Mouse (Mus musculus) Muller cell, postnatal 12 days (primary cell): ENCODE measurements at regions not wholly inside any gene's neighbourhood (a gene's known extent, or its start where the extent isn't known, plus 50 kb on each side); places are given as distances from the start of the nearest gene placed in this dataset.
A peak's percentile ranks its signal among the peaks of the same experiment; 100 is the strongest.

ENCODE experiments used
- DNase-seq: peaks from one replicate; pipeline ENCODE4 v3.0.0-alpha.2; 2015; ENCODE audit errors: inconsistent ontology term

DNA sequence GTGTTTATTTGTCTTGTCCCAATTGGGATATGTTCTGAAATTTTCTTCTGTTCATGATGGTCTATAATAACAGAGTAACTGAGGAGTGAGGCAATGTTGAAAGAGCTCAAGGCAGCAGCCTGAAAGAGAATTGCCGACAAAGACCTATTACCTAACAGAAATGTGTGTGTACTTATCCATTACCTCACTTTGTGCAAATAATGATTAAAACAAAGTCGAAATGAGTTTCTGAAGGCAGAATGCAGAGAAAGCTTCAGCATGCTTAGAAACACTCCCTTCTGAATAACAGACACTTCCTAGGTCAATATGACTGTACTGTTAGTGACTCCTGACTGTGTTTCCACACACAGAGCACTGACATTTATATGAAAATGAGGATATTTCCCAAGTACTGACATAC, 63.0 kb downstream of the Kbtbd8 start:
- DNase-seq = no peak

DNA sequence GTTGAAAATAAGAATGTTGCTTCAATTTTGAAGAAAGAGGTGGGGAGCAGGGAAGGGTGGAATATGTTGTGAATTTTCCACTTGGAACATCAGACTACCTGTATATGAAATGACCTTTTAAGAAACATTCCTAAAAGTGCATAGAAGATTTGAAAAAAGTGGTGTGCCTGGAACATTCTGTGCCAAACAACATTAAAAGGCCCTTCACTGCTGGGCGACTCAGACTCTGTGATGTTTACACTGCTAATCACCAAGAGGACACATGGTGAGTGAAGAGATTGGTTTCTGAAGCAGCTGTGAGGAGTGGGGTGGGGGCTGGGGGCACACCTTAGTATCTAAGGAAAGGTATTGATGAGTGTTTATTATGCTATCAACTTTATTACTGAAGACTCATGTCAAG, 65.2 kb downstream of the Kbtbd8 start:
- no peak for DNase-seq

DNA sequence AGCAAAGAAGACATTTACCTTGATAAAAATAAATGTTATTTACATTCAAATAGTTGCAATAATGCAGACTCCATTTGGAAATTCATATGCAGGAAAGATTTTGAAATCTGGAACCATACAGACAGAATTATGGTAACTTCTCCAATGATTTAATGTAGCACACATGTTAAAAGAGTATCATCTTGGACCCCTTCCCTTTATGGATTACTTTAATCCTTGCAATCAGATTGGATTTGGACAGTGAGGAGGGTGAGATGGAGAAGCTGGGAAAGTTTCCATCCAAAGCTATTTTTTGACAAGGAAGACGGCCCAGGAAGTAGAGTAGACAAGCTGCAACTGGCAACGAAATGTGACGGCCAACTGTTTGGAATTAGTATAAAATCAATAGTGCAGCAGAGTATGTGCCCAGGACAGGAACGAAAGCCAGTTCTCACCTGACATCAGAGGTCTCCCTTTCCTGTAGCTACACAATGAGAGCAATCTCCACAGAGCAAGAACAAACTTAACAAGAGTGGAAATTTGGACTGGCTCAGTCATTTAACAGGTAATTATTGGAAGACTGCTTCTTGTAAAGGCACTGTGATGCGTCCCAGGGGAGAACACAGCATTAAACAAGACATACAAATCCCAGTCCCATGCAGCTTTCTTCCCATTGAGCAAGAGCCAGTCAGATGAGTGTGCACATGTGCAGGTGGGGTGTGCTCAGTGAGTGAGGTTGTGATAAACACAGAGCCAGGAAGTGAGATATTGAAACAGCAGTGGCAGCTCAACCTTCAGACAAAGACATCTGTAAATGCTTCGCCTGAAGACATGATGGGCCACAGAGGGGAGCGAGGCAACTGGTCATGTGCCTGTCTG, 68.3 kb downstream of the Kbtbd8 start:
- DNase-seq = no peak

DNA sequence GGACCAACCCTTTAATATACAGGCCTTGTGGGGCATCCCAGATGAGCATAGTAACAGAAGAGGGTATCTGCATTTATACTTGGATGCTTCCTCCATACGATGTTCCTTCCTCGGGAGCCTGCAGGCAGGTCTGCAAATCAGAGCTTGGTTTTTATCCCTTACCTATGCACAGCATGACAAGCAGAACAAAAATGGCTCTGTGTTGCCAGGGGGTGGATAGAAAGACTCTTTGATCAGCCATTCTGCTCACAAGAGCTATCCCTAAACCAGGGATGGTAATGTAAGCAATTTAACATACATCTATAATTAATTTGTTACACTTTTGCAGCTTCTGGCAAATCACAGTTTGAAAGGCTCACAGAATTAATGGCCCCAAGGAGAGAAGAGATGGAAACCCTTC, 79.6 kb downstream of the Kbtbd8 start:
- DNase-seq = no peak

DNA sequence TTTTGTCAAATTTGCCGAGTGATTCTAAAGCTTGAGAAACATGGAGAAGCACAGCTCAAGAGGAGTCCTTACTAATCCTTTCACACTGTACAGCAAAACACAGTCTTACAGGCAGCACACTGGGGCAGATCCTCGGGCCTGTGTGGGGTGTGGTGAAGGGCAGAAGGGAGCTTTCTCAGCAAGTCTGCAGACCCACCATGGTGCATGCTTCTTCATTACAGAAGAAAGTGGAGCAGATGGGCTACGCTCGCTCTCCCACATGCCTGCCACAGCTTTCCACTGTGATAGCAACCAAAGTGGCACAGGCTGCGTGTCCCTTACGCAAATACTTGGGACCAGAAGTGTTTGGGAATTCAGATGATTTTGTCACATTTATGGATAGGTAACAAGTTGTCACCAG, 81.6 kb downstream of the Kbtbd8 start:
- no peak for DNase-seq

DNA sequence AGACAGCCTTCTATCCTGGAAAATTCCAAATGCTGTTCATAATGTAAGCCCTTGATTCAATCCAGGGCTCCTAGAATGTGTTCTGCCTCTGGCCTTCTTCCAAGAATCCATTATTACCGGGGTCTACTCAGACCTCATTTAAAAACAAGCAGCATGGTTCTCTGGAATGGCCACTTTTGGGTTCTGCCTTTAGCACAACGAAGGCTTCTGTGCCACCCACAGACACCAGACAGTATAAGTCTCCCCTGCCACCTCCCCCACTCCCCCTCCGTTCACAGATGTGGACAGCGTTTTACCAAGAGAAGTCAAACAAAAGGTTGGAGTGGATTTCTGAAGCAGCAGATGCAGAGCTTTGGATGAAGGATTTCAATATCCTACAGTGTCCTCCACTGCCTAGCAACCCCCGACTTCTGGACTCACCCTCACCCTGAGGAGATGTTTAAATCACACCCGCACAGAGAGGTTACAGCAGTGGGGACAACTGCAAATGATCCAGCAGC, 85.3 kb downstream of the Kbtbd8 start:
- DNase-seq = no peak

DNA sequence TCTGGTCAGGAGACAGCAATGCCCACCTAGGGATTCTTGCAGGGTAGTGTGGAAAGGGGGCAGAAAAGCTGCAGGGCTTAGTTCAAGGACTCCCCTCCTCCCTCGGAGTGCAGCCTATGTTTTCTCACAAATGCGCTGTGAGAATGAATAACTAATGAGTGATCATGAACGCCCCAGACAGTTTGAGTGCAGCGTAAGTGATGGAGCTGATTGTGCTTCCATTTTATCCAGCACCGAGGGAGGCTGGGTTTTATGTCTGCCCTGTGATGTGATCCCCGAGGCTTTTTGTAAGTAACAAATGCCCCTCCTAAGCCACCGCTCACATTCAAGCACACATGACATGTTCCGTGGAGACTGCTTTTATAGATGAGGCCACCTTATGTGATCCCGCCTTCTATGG, 85.9 kb downstream of the Kbtbd8 start:
- no peak for DNase-seq

DNA sequence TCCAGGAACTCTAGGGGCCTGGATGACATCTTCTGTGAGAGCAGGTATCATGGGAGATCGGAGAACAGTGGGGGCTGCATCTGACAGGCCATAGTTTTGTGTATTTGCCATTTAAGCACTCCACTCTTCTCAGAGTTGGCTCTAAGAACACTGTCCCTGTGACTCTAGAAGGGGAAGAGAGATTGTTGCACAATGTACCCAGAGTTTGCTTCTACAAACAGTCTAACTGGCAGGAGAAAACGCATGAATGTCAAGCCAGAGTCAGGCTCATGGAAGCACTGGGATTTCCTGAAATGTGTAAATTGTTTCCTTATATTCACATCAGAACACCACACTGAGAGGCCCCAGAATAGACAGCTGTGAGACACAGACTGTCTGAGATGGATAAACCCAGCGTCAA, 87.2 kb downstream of the Kbtbd8 start:
- DNase-seq = no peak

DNA sequence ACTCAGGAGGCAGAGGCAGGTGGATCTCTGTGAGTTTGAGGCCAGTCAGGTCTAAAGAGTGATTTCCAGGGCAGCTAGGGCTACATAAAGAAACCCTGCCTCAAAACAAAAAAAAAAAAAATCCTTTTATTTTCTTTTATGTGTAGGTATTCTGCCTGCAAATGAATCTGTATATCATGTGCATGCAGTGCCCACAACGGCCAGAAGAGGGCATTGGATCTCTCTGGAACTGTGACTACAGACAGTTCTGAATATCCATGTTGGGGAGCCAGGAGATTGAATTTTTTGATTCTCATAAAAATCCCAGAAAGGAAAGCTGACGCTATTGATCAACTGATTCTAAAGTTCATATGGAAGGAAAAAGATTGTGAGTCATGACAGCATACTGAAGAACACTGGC, 90.0 kb downstream of the Kbtbd8 start:
- DNase-seq = no peak

DNA sequence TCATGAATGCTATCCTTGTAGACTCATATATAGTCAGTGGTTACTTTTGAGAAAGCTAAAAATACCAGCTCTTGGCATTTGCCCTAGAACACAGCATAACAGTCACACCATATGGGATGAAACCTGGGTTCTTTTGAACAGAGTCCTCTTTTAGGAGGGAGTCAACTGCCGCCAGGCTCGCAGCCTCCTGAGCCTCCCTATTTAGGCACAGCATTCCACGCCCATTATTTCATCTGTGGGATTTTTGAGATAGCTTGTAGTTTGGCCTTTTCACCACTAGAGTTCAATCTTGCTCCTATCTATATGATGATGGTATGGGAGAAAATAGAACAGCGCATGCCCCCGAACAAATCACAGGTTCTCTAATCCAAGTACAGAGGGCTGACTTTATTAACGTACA, 100.4 kb downstream of the Kbtbd8 start:
- DNase-seq = peak; percentile 34

DNA sequence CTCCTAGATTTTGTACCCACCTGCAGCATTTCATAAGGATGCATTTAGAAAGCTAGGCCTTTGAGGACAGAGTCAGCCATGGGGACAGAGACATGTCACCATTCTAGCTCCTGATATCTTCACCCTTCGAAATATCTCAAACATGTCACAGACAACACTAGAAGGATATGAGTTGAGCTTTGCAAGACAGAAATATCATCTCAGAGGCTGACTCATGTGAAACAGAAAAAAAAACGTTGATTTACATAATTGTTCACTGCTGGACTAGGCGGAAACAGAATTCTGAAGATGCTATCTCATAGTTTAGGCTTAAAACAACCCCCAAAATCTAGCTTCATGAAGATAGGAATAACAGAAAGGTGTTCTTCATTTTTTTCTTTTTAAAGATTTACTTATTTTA, 101.8 kb downstream of the Kbtbd8 start:
- DNase-seq = no peak

DNA sequence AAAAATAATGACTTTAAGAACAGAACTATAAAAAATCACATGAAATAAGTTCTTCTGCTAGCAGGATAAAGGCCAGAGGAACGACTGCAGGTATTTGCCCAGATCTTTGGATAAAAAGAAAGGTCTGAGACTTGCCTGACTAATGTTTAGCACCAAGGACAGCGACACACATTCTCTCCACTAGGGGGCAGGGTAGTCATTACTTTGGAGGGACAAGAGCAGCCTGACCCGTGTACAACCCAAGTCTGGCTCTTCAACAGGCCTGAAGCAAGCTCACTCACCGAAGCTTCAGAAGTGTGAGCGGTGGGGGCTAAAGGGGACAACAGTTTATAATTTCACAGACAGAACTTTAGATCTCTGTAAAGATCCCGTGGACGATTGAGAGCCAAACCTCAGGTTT, 98.4 kb upstream of the Gm10234 start:
- DNase-seq = peak; percentile 75

DNA sequence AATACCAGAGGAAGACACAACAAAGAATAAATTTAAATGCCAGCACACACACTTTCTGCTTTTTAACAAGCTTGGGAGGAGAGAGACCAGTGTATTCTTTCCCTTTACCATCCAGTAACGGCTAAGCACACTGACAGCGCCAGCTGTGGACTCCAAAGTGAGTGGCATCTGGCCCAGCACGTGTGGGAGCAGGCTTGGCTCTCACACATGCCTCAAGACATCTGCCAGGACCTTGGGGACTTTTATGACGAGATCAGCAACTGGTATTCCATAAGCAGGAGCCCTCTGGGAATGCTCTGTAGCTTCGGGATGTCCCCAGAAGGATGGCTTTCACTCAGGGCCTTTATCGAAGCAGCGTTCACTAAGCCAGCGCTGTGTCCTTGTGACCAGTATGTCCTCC, 92.0 kb upstream of the Gm10234 start:
- no peak for DNase-seq

DNA sequence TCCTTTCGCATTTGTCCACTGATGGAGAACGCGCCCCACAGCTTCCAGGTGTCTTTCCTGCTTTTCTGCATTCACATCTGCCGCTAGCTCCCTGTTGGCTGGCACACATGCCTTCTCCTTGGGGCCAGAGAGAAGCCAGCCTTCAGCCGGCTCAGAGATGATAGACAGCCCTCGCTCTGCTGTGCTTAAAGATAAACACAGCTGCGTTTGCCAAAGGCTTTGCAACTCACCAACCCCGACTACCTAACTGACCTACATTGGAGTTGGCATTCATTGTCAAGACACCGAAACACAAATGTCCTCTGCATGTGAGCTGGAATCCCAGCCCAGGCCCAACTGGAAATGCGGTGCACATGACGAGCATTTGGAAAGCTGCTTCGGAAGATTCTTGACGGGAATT, 87.2 kb upstream of the Gm10234 start:
- DNase-seq = no peak

DNA sequence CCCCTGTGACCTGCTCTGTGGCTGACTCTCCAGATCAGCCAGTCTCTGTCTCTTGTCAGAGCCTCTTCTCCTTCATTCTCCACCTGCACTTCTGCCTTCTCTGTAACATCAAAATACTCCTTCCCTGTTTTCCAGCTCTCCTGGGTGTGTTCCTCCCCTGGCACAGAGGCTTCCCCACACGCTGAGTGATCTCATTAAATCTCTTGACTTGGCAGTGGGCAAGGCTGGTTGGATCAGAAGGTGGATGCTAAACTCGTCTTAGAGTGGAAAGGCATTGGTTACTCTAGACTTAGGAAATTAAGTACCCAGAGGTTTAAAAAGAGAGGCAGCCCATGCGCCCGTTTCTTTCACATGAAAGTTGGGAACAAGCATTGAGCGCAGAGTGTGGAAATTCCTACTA, 78.3 kb upstream of the Gm10234 start:
- DNase-seq = no peak

DNA sequence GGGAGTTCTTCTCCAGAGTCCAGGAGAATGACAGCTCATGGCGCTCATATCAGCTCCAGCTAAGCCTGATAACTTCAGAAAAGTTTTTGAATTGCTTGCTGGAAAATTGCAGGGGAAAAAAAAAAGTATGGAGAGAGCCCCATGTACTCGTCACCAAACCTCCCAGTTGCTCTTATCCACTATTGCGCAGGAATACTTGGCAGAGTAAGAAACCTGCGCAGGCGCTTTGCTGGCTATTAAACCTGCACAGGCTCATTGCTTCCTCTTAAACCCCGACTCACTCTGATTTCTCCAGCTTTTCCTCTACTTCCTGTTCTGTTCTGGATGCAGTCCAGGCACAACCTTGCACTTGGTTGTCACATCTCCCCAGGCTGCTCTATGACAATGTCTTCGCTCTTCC, 77.0 kb upstream of the Gm10234 start:
- DNase-seq = no peak

DNA sequence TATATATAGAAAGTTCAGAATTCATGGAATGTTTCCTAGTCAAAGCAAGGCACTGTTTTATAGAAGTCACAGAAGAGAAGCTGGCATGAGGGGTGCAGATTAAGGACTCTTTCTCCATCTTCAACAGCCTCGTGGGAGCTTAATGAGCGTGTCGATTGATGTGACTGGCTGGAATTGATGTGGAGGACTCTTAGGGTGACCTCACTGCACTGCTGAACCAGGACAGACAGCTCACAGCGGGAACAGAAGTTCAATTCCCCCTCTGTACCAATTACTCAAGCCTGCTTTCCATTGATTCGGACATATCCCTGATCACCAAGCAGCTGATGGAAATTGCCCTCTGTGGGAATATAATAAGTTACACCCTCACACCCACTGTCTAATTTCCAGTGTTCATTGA, 65.6 kb upstream of the Gm10234 start:
- DNase-seq = no peak

DNA sequence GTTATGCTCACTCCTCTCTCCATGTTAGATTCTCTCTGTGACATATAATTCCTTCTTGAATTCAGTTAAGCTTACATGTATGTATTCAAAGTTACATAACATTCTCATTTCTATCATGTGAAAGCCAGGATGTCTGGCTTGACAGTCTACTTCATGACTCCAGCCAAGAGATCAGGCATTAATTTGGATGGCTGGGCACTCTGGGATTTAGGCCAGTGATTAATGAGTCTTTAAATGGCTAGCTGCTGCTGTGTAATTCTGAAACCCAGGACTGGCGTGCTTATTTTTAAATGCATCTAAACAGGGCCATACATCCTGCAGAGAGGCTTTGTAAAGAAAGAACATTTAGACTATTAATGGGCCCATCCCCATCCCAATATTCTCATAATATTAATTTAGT, 60.9 kb upstream of the Gm10234 start:
- peak; percentile 35 for DNase-seq

DNA sequence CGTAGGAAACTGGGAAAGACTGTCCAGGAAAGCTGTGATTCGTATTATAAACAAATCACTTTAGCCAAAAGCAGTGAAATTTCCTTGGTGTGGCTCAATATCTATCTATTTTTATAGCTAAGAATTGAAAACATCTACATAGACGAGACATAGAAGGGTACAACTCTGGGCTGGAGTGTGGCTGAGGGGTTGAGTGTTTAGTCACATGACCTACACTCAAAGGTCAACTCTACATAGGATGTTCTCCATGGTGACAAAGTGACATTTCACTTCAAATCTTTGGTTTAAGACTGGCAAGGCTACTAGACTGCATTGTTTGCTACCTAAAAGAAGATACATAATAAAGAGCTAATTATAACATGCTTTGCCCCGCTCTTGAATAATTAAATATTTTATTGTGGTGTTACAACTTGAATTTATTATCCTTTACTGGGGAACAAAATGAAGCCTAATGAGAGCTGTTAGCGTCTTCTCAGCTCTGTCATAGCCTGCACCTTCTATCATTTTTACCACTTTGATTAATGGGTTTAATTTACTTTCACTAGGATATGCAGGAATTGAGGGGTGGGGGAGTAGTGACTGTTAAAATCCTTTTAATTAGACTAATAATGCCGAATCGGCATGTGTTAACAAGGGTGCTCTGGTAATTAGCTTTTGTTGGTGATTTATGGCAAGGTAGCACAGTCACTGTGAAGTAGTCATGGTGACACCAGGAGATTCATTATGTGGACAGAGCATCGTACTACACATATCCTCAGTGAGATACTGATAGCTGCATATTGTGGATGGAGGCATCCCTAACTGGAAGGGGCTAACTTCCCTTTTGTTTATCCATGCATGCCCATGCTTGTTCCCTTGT, 57.7 kb upstream of the Gm10234 start:
- no peak for DNase-seq

DNA sequence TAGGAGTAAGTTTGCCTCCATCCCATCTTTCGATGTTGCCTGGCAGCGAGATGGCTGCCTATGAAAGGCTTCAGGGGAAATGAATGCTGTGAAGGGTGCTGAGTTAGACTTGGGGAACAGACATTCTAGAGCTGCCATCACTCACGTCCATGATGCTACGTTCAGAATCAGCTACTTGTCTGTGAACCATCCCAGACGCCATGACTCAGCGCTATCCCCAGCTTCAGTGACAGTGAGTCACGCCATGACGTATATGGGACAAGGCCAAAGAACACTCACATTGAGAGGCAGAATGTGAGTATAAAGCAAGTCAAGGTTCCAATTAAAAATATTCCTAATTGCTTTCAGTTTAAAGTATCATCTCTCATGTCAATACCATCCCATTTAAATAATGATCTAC, 52.4 kb upstream of the Gm10234 start:
- no peak for DNase-seq
